Mouse (Mus musculus) limb, embryonic 10.5 days (tissue): ENCODE data around the gene Erc1. TPM values are rescaled to one million over a fixed set of nuclear protein-coding genes. Genes with fewer than 3 reads are reported as not detected.

Experiments used
- DNase-seq: peaks from one replicate; pipeline ENCODE4 v3.0.0-alpha.2; 2017; ENCODE audit warnings: low spot score
- H3K27ac ChIP-seq: fragments of 300-500 bp; sonication (generic); 2 replicates; pipeline ENCODE4 v1.5.1; 2016; ENCODE audit warnings: mild to moderate bottlenecking
- H3K27me3 ChIP-seq: fragments of 300-500 bp; sonication (generic); 2 replicates; pipeline ENCODE4 v1.6.1; 2016; ENCODE audit warnings: low read depth, mild to moderate bottlenecking; ENCODE audit not compliant: poor library complexity, severe bottlenecking
- H3K36me3 ChIP-seq: fragments of 300-500 bp; sonication (generic); 2 replicates; pipeline ENCODE4 v1.6.1; 2016; ENCODE audit warnings: mild to moderate bottlenecking, moderate library complexity
- H3K4me1 ChIP-seq: fragments of 300-500 bp; sonication (generic); 2 replicates; pipeline ENCODE4 v1.6.1; 2016
- H3K4me3 ChIP-seq: fragments of 300-500 bp; sonication (generic); 2 replicates; pipeline ENCODE4 v1.5.1; 2016; ENCODE audit warnings: mild to moderate bottlenecking, moderate library complexity
- H3K9me3 ChIP-seq: fragments of 300-500 bp; sonication (generic); replicated peaks from 2 replicates; pipeline ENCODE4 v1.6.1; 2016; ENCODE audit warnings: mild to moderate bottlenecking
- WGBS: fragments of 180-500 bp; shearing (Covaris S2); methylation state at CpG from one replicate; pipeline ENCODE4 v1.1.7; 2016; 5-methylcytosine and 5-hydroxymethylcytosine counted together
- polyA plus RNA-seq: library from polyadenylated mRNA; unstranded; fragments of >200 nt; fragmentation: Nextera tagmentation; extraction: Ambion mirVana; gene quantifications from 2 replicates; pipeline ENCODE4 v1.2.1, GENCODE M21; 2016

The Erc1 gene
- polyA plus RNA-seq, 1 experiment from 2014 or later, result 27.7 TPM

GRCm38 (mm10) chr6:119735937-119736336 is 112.0 kb downstream of the Erc1 start:
- Histone ChIP-seq H3K27ac (no peak overlapping the region), H3K4me1 (peaks cover 5% of the 10 kb centered on the region; the same call in 1 of the 2 replicates), H3K36me3 (peaks cover 4% of the 10 kb centered on the region; the same call in 1 of the 2 replicates), H3K4me3 (no peak overlapping the region), H3K9me3 (no peaks in the 10 kb centered on the region), H3K27me3 (no peaks in the 10 kb centered on the region)
- DNase-seq, result no peak
- WGBS, result 92% methylated on average over 2 of the region's 2 CpGs

DNA sequence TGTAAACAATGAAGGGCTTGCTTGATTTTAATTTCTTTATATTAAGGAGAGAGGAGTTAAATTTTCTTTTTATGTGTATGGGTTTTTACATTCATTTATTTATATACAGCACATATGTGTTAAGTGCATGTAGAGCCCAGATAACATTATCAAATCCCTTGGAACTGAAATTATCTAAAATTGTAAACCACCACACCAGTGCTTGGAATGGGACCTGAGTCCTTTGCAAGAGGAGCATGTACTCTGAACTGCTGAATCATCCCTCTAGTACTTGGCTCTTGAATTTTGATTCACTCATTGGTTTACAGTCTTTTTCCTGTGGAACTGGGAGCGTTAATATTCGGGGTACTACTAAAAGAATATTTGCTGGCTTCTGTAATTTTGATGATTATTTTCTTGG is 116.8 kb downstream of the Erc1 start:
- WGBS, result 95% methylated on average over 2 of the region's 2 CpGs

GRCm38 (mm10) chr6:119715234-119715633 is 132.7 kb downstream of the Erc1 start:
- H3K36me3 ChIP-seq, result peaks cover 15% of the 10 kb centered on the region
- no peak overlapping the region for H3K4me3 ChIP-seq
- no peaks in the 10 kb centered on the region for H3K27me3 ChIP-seq
- DNase-seq, result no peak
- H3K9me3 ChIP-seq, result no peaks in the 10 kb centered on the region
- H3K27ac ChIP-seq, result no peak overlapping the region
- 99% methylated on average over 2 of the region's 2 CpGs for WGBS
- no peaks in the 10 kb centered on the region for H3K4me1 ChIP-seq

More for the DNA sequence above, 116.8 kb downstream of the Erc1 start:
- no peak for DNase-seq
- H3K27ac ChIP-seq, result no peak overlapping the region
- H3K4me3 ChIP-seq, result no peak overlapping the region
- peaks cover 5% of the 10 kb centered on the region; the same call in 1 of the 2 replicates for H3K4me1 ChIP-seq
- no peaks in the 10 kb centered on the region for H3K27me3 ChIP-seq
- peaks cover 5% of the 10 kb centered on the region; the same call in 1 of the 2 replicates for H3K36me3 ChIP-seq
- no peaks in the 10 kb centered on the region for H3K9me3 ChIP-seq

GRCm38 (mm10) chr6:119713961-119714360 is 134.0 kb downstream of the Erc1 start:
- Histone ChIP-seq H3K4me1 (no peaks in the 10 kb centered on the region), H3K27me3 (no peaks in the 10 kb centered on the region), H3K27ac (no peak overlapping the region), H3K4me3 (no peak overlapping the region), H3K36me3 (peaks cover 11% of the 10 kb centered on the region), H3K9me3 (no peaks in the 10 kb centered on the region)
- 96% methylated on average over 2 of the region's 2 CpGs for WGBS
- no peak for DNase-seq

- no peak overlapping the region for H3K27ac ChIP-seq
- H3K4me1 ChIP-seq, result no peaks in the 10 kb centered on the region
- no peak overlapping the region for H3K4me3 ChIP-seq
- WGBS, result 74% methylated on average over 1 of the region's 1 CpGs
- H3K36me3 ChIP-seq, result peaks cover 11% of the 10 kb centered on the region
- no peaks in the 10 kb centered on the region for H3K27me3 ChIP-seq
- DNase-seq, result no peak
- H3K9me3 ChIP-seq, result no peaks in the 10 kb centered on the region
Measured at GRCm38 (mm10) chr6:119712486-119712885, 135.5 kb downstream of the Erc1 start.

DNA sequence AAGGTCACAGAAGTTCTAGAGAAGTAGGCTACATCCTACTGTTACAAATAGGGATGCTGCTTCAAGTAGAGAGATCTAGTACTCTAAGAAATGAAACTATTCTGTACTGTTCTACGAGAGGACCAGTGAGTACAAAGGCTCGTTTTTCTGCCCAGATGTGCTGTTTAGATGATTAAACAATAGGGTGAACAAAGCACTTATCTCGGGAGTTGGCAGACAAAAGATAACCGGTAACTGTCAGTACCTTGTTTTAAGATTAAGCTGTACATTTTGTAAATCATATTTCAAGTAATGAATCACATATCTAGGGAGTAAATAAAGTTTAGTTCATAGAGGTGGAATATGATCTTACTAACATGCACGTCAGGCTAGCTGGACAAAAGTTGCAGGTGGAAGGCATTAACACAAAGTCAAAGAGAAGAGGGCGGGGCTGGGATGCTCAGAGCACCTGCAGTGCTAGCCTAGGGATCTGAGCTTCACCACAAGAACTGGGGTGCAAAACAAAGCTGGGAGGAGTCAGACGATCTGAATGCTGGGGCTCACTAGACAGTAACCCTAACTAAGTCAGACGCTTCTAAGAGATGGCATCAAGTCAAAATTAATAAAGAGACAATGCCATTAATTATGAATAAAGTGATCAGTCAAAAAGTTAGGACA is 136.2 kb downstream of the Erc1 start:
- no peaks in the 10 kb centered on the region for H3K27me3 ChIP-seq
- no peaks in the 10 kb centered on the region for H3K9me3 ChIP-seq
- WGBS, result 83% methylated on average over 8 of the region's 8 CpGs
- no peak for DNase-seq
- H3K4me3 ChIP-seq, result no peak overlapping the region
- H3K36me3 ChIP-seq, result peaks cover 11% of the 10 kb centered on the region
- no peak overlapping the region for H3K27ac ChIP-seq
- H3K4me1 ChIP-seq, result no peaks in the 10 kb centered on the region

DNA sequence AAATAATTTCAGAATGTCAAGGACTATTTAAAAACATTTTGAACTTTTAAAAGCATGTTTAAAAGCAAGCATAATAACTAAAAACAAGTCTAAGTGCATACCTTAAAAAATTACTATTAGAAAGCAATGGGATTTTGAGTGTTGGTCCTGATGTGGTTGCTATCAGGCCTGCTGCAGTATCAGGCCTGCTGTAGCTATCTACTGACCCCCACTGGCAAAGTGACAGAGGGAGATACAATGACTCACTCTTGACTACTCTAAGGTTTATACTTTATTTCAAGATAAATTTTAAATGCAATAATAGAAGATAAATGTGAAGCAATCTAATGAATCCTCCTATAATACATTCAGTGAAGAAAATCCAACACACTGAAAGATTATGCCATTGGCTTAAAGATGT is 138.4 kb downstream of the Erc1 start:
- H3K9me3 ChIP-seq, result no peaks in the 10 kb centered on the region
- H3K27ac ChIP-seq, result no peak overlapping the region
- no peak overlapping the region for H3K4me3 ChIP-seq
- peaks cover 7% of the 10 kb centered on the region for H3K36me3 ChIP-seq
- H3K27me3 ChIP-seq, result no peaks in the 10 kb centered on the region
- DNase-seq, result no peak
- no peaks in the 10 kb centered on the region for H3K4me1 ChIP-seq

- Histone ChIP-seq H3K4me1 (no peaks in the 10 kb centered on the region), H3K9me3 (no peaks in the 10 kb centered on the region), H3K27ac (no peak overlapping the region), H3K36me3 (peaks cover 5% of the 10 kb centered on the region), H3K4me3 (no peak overlapping the region), H3K27me3 (no peaks in the 10 kb centered on the region)
- no peak for DNase-seq
- 90% methylated on average over 5 of the region's 5 CpGs for WGBS
Measured at GRCm38 (mm10) chr6:119707911-119708310, 140.1 kb downstream of the Erc1 start.

DNA sequence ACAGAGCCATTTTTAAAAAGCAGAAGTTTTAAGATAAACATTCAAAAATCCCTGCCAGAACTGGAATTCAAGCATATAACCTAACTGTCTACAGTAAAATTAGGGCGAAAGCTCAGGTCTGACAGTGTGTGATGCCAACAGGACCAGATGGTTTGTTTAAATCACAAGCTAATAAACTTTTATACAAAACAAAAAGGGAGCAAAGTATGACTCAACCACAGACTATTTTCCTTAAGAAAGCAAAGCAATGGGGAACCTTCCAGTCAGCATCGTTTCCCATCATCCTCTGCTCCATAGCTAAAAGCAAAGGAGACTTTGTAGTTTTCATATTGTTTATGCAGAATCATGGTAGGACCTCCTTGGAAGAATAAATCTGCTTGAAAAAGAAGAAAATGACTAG is 143.1 kb downstream of the Erc1 start:
- Histone ChIP-seq H3K4me3 (no peak overlapping the region), H3K36me3 (no peaks in the 10 kb centered on the region), H3K4me1 (no peaks in the 10 kb centered on the region), H3K9me3 (no peaks in the 10 kb centered on the region), H3K27ac (no peak overlapping the region), H3K27me3 (no peaks in the 10 kb centered on the region)
- DNase-seq, result no peak
- 96% methylated on average over 2 of the region's 2 CpGs for WGBS

DNA sequence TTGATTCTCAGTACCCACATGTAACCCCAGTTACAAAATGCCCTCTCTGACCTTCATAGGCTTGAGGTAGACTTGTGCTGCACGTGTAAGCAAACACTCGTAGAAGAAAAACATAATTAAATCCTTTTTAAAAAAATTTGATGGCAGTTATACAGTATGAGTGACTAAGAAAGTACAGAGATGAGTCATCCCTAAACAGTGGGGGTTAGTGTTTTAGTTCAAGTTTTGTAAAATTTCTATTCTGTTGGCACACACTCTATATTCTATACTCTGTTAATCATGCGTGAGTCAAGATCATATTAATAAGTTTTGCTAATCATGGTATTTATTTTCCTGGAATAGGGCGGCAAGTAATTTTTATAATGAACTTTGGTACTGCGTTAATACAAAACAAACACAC is 155.2 kb downstream of the Erc1 start:
- 94% methylated on average over 5 of the region's 5 CpGs for WGBS
- Histone ChIP-seq H3K4me3 (no peak overlapping the region), H3K9me3 (no peaks in the 10 kb centered on the region), H3K27me3 (no peaks in the 10 kb centered on the region), H3K4me1 (no peaks in the 10 kb centered on the region), H3K27ac (no peak overlapping the region), H3K36me3 (peaks cover 31% of the 10 kb centered on the region)
- DNase-seq, result no peak

DNA sequence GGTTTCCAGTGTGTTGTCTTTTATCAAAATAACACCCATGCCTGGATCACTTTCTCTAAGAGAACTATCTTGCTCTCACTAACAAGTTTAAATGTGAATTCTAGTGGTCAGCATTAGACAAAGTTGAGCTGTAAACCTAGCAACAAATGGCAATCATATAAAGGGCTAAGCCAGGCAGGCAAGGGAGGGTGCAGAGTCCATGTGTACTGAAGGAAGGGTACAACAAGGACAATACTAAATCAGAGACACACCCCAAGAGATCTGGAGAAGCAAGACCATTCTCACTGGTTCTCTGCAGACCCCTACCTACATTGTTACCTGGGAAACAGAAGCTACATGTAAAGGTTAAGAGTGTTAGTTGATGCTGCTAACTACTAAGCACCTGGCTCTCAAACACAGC is 161.5 kb downstream of the Erc1 start:
- H3K4me3 ChIP-seq, result no peak overlapping the region
- H3K36me3 ChIP-seq, result peaks cover 20% of the 10 kb centered on the region
- H3K27me3 ChIP-seq, result no peaks in the 10 kb centered on the region
- no peaks in the 10 kb centered on the region for H3K9me3 ChIP-seq
- H3K4me1 ChIP-seq, result peaks cover 3% of the 10 kb centered on the region
- H3K27ac ChIP-seq, result no peak overlapping the region
- no peak for DNase-seq

DNA sequence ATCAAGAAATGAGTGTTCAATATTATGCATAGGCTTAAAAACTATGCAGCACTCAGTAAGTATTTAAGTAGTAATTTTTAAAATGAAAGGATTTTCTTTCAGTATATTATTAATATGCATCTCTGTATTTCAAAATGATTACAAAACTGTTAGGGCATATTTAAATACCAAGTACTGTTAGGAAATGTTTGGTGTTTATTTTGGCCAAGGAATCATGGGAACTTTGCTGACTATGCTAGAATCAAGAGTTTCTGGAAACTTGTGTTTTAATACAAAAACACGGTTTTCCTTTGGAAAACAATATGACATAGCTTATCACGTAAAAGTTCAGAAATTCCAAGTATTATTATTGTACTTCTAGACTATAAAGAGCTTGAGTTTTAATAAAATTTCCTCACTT is 167.2 kb downstream of the Erc1 start:
- 93% methylated on average over 2 of the region's 2 CpGs for WGBS
- Histone ChIP-seq H3K36me3 (peaks cover 11% of the 10 kb centered on the region), H3K27ac (no peak overlapping the region), H3K9me3 (no peaks in the 10 kb centered on the region), H3K4me3 (no peak overlapping the region), H3K27me3 (no peaks in the 10 kb centered on the region), H3K4me1 (peaks cover 3% of the 10 kb centered on the region)
- DNase-seq, result no peak

- 95% methylated on average over 7 of the region's 7 CpGs for WGBS
- DNase-seq, result no peak
- Histone ChIP-seq H3K27ac (no peak overlapping the region), H3K4me1 (peaks cover 4% of the 10 kb centered on the region; the same call in 1 of the 2 replicates), H3K4me3 (no peak overlapping the region), H3K27me3 (no peaks in the 10 kb centered on the region), H3K9me3 (no peaks in the 10 kb centered on the region), H3K36me3 (peaks cover 15% of the 10 kb centered on the region)
Measured at GRCm38 (mm10) chr6:119674811-119675209, 173.2 kb downstream of the Erc1 start.
